Mouse (Mus musculus) CH12.LX (cell line): Measurements from ENCODE around the gene Scd3. TPM values are rescaled to one million over a fixed set of nuclear protein-coding genes. Genes with fewer than 3 reads are reported as not detected.

ENCODE experiments used
- DNase-seq: peaks from one replicate; pipeline ENCODE4 v3.0.0-alpha.2; 2013; ENCODE audit errors: extremely low read depth
- H3K27ac ChIP-seq: 2 replicates; pipeline ENCODE4 v1.5.1; 2012; ENCODE audit warnings: low read depth, mild to moderate bottlenecking, control low read depth, moderate library complexity; ENCODE audit not compliant: insufficient read depth
- H3K27me3 ChIP-seq: replicated peaks from 2 replicates; pipeline ENCODE3; 2012; ENCODE audit warnings: inconsistent platforms
- H3K36me3 ChIP-seq, 2 experiments: replicated peaks in 1 of 2; 2 replicates each; pipeline versions ENCODE3 to v1.6.1; 2012; ENCODE audit warnings: inconsistent platforms in 1 of 2, low read length in 1 of 2, mild to moderate bottlenecking in 1 of 2, mixed read lengths in 1 of 2, moderate library complexity in 1 of 2; ENCODE audit not compliant: control insufficient read depth in 1 of 2, insufficient read depth in 1 of 2
- H3K4me1 ChIP-seq, 2 experiments: 2 replicates each; pipeline ENCODE4 v1.6.1; 2012; ENCODE audit warnings: inconsistent platforms in 1 of 2, moderate library complexity in 1 of 2; ENCODE audit not compliant: insufficient read depth in 2 of 2, control insufficient read depth in 1 of 2
- H3K4me2 ChIP-seq: 2 replicates; pipeline ENCODE4 v1.6.1; 2012; ENCODE audit warnings: low read depth, mild to moderate bottlenecking, control low read depth; ENCODE audit not compliant: poor library complexity, insufficient read depth, severe bottlenecking
- H3K4me3 ChIP-seq, 3 experiments: fragments of 150-350 bp in 1 of 3; sonication (generic) in 1 of 3; replicated peaks in 1 of 3; 2 replicates each; pipeline versions ENCODE3 to v1.5.1; 2011 to 2012; ENCODE audit warnings: low read depth in 2 of 3, low read length in 2 of 3, mild to moderate bottlenecking in 2 of 3, moderate library complexity in 2 of 3, control low read depth in 1 of 3, improper control_type of control experiment in 1 of 3, inconsistent platforms in 1 of 3, mixed read lengths in 1 of 3; ENCODE audit not compliant: poor library complexity in 1 of 3
- H3K79me2 ChIP-seq: replicated peaks from 2 replicates; pipeline ENCODE4 v1.6.1; 2012; ENCODE audit warnings: mild to moderate bottlenecking, moderate library complexity; ENCODE audit not compliant: control insufficient read depth, poor library complexity, insufficient read depth, severe bottlenecking; ENCODE audit errors: extremely low read depth
- H3K9ac ChIP-seq: 2 replicates; pipeline ENCODE4 v1.6.1; 2012; ENCODE audit warnings: low read depth, mild to moderate bottlenecking, control low read depth, moderate library complexity; ENCODE audit not compliant: insufficient read depth
- H3K9me3 ChIP-seq: replicated peaks from 2 replicates; pipeline ENCODE3; 2012; ENCODE audit warnings: low read length, inconsistent platforms, mixed read lengths
- CTCF ChIP-seq, 2 experiments: IDR thresholded peaks in 1 of 2; conservative IDR thresholded peaks in 1 of 2; 2 replicates each; pipeline ENCODE4 v1.5.1; 2011 to 2012; ENCODE audit warnings: low read depth in 2 of 2, low read length in 2 of 2, improper control_type of control experiment in 1 of 2, inconsistent platforms in 1 of 2, mild to moderate bottlenecking in 1 of 2, moderate library complexity in 1 of 2
- E2F4 ChIP-seq: IDR thresholded peaks from 2 replicates; pipeline ENCODE4 v1.6.1; 2011; ENCODE audit warnings: low read depth, low read length, improper control_type of control experiment; ENCODE audit not compliant: insufficient replicate concordance
- ELF1 ChIP-seq: IDR thresholded peaks from 2 replicates; pipeline ENCODE4 v1.6.1; 2014; ENCODE audit warnings: low read depth, mild to moderate bottlenecking, inconsistent platforms, low read length, improper control_type of control experiment
- EP300 ChIP-seq: IDR thresholded peaks from 2 replicates; pipeline ENCODE4 v1.6.1; 2011; ENCODE audit warnings: low read length, improper control_type of control experiment
- GABPA ChIP-seq: IDR thresholded peaks from 2 replicates; pipeline ENCODE4 v1.6.1; 2012; ENCODE audit warnings: low read depth, low read length, improper control_type of control experiment, inconsistent platforms; ENCODE audit not compliant: insufficient replicate concordance
- HCFC1 ChIP-seq: IDR thresholded peaks from 2 replicates; pipeline ENCODE4 v1.6.1; 2012; ENCODE audit warnings: low read depth, mild to moderate bottlenecking, inconsistent platforms, low read length, improper control_type of control experiment
- IRF4 ChIP-seq: IDR thresholded peaks from 2 replicates; pipeline ENCODE4 v1.6.1; 2014; ENCODE audit warnings: low read depth, mild to moderate bottlenecking, inconsistent platforms, low read length, improper control_type of control experiment
- JUN ChIP-seq: IDR thresholded peaks from 2 replicates; pipeline ENCODE4 v1.6.1; 2011; ENCODE audit warnings: low read depth, mild to moderate bottlenecking, low read length, improper control_type of control experiment, moderate library complexity; ENCODE audit not compliant: insufficient read depth
- JUND ChIP-seq: conservative IDR thresholded peaks from 2 replicates; pipeline ENCODE4 v1.6.1; 2011; ENCODE audit warnings: low read depth, low read length, improper control_type of control experiment
- MAFK ChIP-seq: IDR thresholded peaks from 2 replicates; pipeline ENCODE4 v1.6.1; 2011; ENCODE audit warnings: low read length, improper control_type of control experiment; ENCODE audit not compliant: insufficient replicate concordance
- MAX ChIP-seq: IDR thresholded peaks from 2 replicates; pipeline ENCODE4 v1.6.1; 2011; ENCODE audit warnings: low read length, improper control_type of control experiment
- MXI1 ChIP-seq: IDR thresholded peaks from 2 replicates; pipeline ENCODE4 v1.6.1; 2011; ENCODE audit warnings: mild to moderate bottlenecking, low read depth, low read length, improper control_type of control experiment
- MYC ChIP-seq: IDR thresholded peaks from 2 replicates; pipeline ENCODE4 v1.6.1; 2011; ENCODE audit warnings: low read depth, mild to moderate bottlenecking, improper control_type of control experiment, low read length
- NRF1 ChIP-seq: IDR thresholded peaks from 2 replicates; pipeline ENCODE4 v1.6.1; 2014; ENCODE audit warnings: low read depth, mild to moderate bottlenecking, inconsistent platforms, low read length, improper control_type of control experiment, moderate library complexity
- PAX5 ChIP-seq: IDR thresholded peaks from 2 replicates; pipeline ENCODE4 v1.6.1; 2012; ENCODE audit warnings: low read length, inconsistent platforms, mixed read lengths
- POLR2A ChIP-seq: IDR thresholded peaks from 2 replicates; pipeline ENCODE4 v1.6.1; 2011; ENCODE audit warnings: low read depth, mild to moderate bottlenecking, improper control_type of control experiment, low read length
- POLR2AphosphoS2 ChIP-seq: IDR thresholded peaks from 2 replicates; pipeline ENCODE4 v1.6.1; 2011; ENCODE audit warnings: low read depth, low read length, improper control_type of control experiment
- RCOR1 ChIP-seq: conservative IDR thresholded peaks from 2 replicates; pipeline ENCODE4 v1.6.1; 2012; ENCODE audit warnings: low read depth, mild to moderate bottlenecking, inconsistent platforms, low read length, improper control_type of control experiment
- SMC3 ChIP-seq: IDR thresholded peaks from 2 replicates; pipeline ENCODE4 v1.6.1; 2011; ENCODE audit warnings: low read depth, low read length, improper control_type of control experiment
- TBP ChIP-seq: conservative IDR thresholded peaks from 2 replicates; pipeline ENCODE4 v1.6.1; 2011; ENCODE audit warnings: low read depth, low read length, improper control_type of control experiment
- TCF12 ChIP-seq: IDR thresholded peaks from 2 replicates; pipeline ENCODE4 v1.6.1; 2014; ENCODE audit warnings: low read depth, mild to moderate bottlenecking, inconsistent platforms, low read length, improper control_type of control experiment
- USF1 ChIP-seq: IDR thresholded peaks from 2 replicates; pipeline ENCODE4 v1.6.1; 2014; ENCODE audit warnings: low read depth, mild to moderate bottlenecking, inconsistent platforms, low read length, improper control_type of control experiment
- USF2 ChIP-seq: conservative IDR thresholded peaks from 2 replicates; pipeline ENCODE4 v1.6.1; 2011; ENCODE audit warnings: low read depth, low read length, improper control_type of control experiment
- ZMIZ1 ChIP-seq: IDR thresholded peaks from 2 replicates; pipeline ENCODE4 v1.6.1; 2012; ENCODE audit warnings: low read depth, mild to moderate bottlenecking, inconsistent platforms, low read length, improper control_type of control experiment
- ZNF384 ChIP-seq: IDR thresholded peaks from 2 replicates; pipeline ENCODE4 v1.6.1; 2012; ENCODE audit warnings: low read depth, low read length, improper control_type of control experiment, inconsistent platforms
- dilution Hi-C: fragments of 300-500 bp; cut with MboI; formaldehyde crosslinking; loops from 2 replicates; pipeline ENCODE4 v1.14.3; 2020; ENCODE audit warnings: low sequenced_read_pairs; ENCODE audit not compliant: extremely low pct_unique_long_range_greater_than_20kb, extremely low pct_ligation_motif_present
- in situ Hi-C: fragments of 300-500 bp; cut with MboI; formaldehyde crosslinking; loops from 3 replicates; pipeline ENCODE4 v1.14.3; 2019; ENCODE audit warnings: low sequenced_read_pairs, low pct_ligation_motif_present, low pct_unique_long_range_greater_than_20kb, mixed read lengths
- polyA plus RNA-seq: library from polyadenylated mRNA; unstranded; fragments of >175 nt; gene quantifications from 2 replicates; pipeline ENCODE4 v1.2.1, GENCODE M21; 2012; ENCODE audit warnings: low read depth; ENCODE audit not compliant: insufficient read length
- total RNA-seq, 2 experiments: library from RNA; depleted of rRNA; stranded (reverse); fragments of 300-350 nt in 1 of 2; fragments of >200 nt in 1 of 2; gene quantifications; 2 replicates each; pipeline ENCODE4 v1.2.3; 2012 to 2014

Scd3 gene
- total and polyA plus RNA-seq, 3 experiments = not detected

DNA sequence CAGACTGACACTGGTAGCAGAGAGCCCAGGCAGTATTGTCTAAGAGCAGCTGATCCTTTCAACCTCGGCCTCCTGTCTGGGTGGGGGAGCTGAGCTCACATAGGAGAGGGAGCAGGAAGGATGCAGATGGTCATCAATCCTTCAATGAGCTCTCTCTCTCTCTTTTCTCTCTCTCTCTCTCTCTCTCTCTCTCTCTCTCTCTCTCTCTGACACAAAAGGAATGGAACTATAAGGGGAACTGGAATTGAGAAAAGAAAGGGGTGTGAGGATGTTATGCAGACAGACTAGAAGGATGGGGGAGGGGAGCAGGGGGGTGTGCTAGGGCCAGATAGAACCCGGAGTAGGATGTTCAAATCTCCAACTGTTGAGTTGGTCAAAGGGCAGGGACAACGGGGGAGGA, 10.7 kb upstream of the Scd3 start, which contains the start of gene Pkd2l1:
TSS of gene Pkd2l1 (minus strand) at position 101 of the 400 bp plus-strand sequence.
- no peak within 1 kb of the TSS for H3K4me2 ChIP-seq
- peaks cover 2 to 3% of the 10 kb centered on the region in 2 experiments; a peak in 2 of 4 replicates for H3K4me1 ChIP-seq
- H3K79me2 ChIP-seq = no peaks in the 10 kb centered on the region
- H3K36me3 ChIP-seq = no peaks in the 10 kb centered on the region
- TF ChIP-seq MAX (no peak), PAX5 (no peak), HCFC1 (no peak), POLR2AphosphoS2 (no peak), TCF12 (no peak), E2F4 (no peak), POLR2A (no peak), ZNF384 (no peak), EP300 (no peak), JUN (no peak), MAFK (no peak), USF2 (no peak), NRF1 (no peak), MXI1 (no peak), TBP (no peak), RCOR1 (no peak), JUND (no peak), CTCF (conservative IDR thresholded peaks at IDR 0.05 in 1 of 2, IDR thresholded peaks at IDR 0.05 in 1 of 2; ENCODE audit: low read depth in 2 of 2, low read length in 2 of 2) (no peak), MYC (no peak)
- H3K27me3 ChIP-seq = peaks cover 32% of the 10 kb centered on the region
- dilution Hi-C loops (no loop called here), in situ Hi-C loops (no loop called here)
- no peaks in the 10 kb centered on the region for H3K9me3 ChIP-seq
- H3K9ac ChIP-seq = no peak within 1 kb of the TSS
- DNase-seq = no peak
- no peak within 1 kb of the TSS for H3K27ac ChIP-seq
- H3K4me3 ChIP-seq = no peak within 1 kb of the TSS

DNA sequence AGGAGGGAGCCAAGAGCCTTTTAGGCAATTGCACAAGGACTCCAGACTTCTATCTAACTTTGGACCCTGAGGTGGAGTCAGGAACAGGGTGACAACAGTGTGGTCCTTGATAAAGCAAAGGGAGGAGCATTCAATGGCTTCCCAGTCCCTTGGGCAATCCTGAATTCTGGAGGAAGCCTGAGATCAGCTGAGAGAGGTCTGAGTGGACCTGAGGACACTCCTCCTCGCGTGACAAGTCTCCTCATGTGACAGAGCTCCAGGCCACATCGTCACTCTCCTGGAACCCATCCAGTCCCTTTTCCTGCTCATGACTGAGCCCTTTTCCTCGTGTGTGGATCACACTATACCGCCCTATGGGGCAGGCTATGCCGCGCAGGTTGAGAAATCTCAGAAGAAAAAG, 9.2 kb upstream of the Scd3 start:
- dilution Hi-C loops = no loop called here
- Histone ChIP-seq H3K27me3 (peaks cover 28% of the 10 kb centered on the region), H3K4me1 (peaks cover 2 to 3% of the 10 kb centered on the region in 2 experiments; a peak in 2 of 4 replicates), H3K36me3 (no peaks in the 10 kb centered on the region), H3K79me2 (no peaks in the 10 kb centered on the region), H3K4me3 (no peak overlapping the region), H3K9me3 (no peaks in the 10 kb centered on the region), H3K4me2 (no peak overlapping the region), H3K27ac (no peak overlapping the region), H3K9ac (no peak overlapping the region)
- DNase-seq = no peak
- in situ Hi-C loops = no loop called here
- TF ChIP-seq ZMIZ1 (no peak), SMC3 (no peak), GABPA (no peak), USF1 (no peak), ELF1 (no peak), NRF1 (no peak), IRF4 (no peak)
